Mouse (Mus musculus) thymus, postnatal 10 days (tissue): Measurements from ENCODE around the gene Pafah1b1.

Experiments
- DNase-seq, 2 experiments: peaks; one replicate each; pipeline ENCODE4 v3.0.0; 2021; ENCODE audit warnings: low spot score in 2 of 2

Gene Pafah1b1

GRCm38 (mm10) chr11:74720668-74721067 lies 3.8 kb downstream of the Pafah1b1 start:
- DNase-seq = no peak

- no peak for DNase-seq
Measured at GRCm38 (mm10) chr11:74715971-74716525, 8.4 kb downstream of the Pafah1b1 start.

DNA sequence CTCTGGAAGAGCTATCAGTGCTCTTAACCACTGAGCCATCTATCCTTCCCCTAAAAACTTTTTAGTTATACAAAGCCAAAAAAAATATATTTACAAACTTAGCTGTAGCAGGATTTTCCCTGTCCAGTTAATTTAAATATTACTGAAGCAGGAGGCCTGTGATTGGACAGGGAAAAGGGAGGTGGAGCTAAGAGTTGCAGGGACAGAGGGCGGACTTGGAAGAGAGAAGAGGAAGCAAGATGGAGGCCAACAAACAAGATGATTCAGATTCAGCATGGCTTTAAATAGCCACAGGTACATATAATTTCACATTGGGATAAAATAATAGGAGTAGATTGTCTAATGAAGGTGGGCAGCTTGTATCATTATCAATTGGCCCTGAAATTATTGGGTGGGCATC lies 13.8 kb downstream of the Pafah1b1 start:
- no peak for DNase-seq

GRCm38 (mm10) chr11:74708781-74709180 lies 15.7 kb downstream of the Pafah1b1 start:
- DNase-seq = no peak

DNA sequence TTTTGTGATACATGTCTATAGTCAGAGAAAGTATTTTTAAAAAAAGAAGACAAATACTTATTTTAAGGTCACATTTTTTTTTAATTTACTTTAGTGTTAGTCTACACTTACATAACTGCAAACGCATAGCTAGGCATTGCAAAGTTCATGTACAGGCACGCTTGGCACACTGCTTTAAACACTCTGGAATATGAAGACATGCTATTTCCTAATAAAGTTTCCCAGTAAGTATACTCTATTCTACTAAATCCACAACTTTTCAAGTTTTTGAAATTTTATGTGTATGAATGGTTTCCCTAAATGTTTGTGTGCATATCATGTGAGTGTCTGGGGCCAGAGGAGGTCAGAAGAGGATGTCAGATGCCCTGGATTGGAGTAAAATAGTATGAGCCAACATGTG lies 20.4 kb downstream of the Pafah1b1 start:
- no peak for DNase-seq

- no peak for DNase-seq
Measured at GRCm38 (mm10) chr11:74699505-74699904, 25.0 kb downstream of the Pafah1b1 start.

- DNase-seq = no peak
Measured at GRCm38 (mm10) chr11:74692151-74692550, 32.3 kb downstream of the Pafah1b1 start.

DNA sequence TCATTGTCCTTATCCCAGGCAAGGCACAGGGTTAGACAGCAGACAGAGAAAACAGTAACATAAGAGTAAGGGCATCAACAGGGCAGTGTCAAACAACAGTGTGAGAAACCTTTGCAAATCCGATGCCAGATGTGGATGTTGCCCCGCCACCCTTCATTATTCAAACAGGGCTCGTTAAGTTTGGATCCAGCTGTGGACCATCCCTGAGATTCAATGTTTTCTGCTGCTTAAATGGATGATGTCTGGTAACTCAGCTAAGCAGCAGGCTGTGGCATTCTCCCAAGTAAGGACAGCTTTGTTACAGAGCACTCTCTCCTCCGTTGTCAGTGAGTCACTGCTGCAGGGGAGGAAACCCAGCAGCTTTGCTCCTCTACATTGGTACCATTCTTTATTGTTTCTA lies 49.3 kb downstream of the Pafah1b1 start:
- DNase-seq = no peak

DNA sequence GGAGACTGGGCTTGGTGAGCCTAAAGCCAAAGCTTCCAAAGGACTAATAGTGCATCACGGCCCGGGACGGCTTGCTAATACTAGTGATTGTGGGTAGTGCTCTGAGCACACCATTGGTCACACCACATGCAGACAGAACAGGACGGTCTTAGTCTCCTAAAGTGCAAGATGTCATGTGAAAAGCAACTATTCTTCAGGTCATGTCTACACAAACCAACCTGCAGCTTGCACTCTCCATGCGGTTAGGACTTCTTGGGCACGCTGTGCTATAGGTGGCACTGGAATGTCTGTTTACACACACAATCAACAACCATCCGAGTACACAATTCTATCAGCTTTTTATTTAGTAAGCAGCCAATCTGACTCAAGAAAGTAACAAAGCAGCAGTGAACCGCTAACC lies 49.8 kb downstream of the Pafah1b1 start:
- DNase-seq = no peak

DNA sequence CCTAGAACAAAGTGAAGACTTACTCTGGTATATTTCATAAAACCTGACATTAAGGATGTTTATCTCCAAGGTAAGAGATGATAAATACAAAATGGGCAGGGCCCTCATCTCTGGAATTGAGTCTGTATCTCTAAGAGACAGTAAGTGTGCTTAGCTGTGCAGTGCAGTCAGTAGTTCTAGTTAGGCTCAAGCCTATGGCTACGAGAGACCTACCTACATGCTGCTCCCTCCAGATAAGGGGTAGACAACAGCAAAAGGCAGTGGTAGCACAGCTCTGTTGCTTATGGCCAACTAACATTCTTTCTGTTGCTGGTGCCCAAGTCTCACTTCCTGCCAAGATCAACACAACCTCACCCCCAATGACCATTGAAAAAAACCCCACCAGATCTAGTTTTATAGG lies 50.9 kb downstream of the Pafah1b1 start:
- no peak for DNase-seq

GRCm38 (mm10) chr11:74672901-74673513 lies 51.5 kb downstream of the Pafah1b1 start:
- DNase-seq = no peak

DNA sequence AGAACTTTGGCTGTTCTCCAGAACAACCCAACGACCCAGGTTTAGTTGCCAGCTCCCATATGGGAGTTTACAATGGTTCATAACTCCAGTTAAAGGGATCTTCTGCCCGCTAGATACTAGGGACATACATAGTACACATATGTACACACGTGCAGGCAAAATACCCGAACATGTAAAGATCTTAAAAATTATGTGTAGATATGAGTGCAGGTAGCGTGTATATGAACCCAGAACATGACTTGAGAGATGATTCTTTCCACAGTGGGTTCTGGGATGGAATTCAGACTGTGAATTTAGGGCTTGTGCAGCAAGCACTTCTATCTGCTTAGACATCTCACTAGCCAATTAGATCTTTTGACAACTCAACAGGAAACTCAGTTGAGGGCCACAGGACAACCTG lies 52.6 kb downstream of the Pafah1b1 start:
- no peak for DNase-seq

- DNase-seq = no peak
Measured at GRCm38 (mm10) chr11:74671013-74671412, 53.5 kb downstream of the Pafah1b1 start.

DNA sequence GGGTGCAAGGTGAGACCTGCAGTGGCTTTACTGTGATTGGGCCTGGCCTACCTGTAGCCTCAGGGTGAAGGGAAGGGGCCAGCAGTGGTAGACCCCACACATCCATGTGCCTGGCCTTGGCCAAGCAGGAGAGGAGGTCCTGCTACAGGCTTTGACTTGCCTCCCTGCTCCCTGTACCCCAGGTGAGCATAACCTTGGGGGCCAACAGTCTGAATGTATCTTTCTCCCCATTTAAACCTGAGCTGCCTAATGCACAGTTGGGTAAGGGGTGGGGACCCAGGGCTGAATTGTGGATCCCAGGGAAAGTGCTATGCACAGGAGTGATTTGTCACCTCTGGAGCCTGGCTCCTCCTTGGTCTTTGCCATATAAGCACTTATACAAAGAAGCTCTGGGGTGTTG lies 54.3 kb downstream of the Pafah1b1 start:
- no peak for DNase-seq

GRCm38 (mm10) chr11:74668971-74669370 lies 55.5 kb downstream of the Pafah1b1 start:
- no peak for DNase-seq

- DNase-seq = no peak
Measured at GRCm38 (mm10) chr11:74668466-74668865, 56.0 kb downstream of the Pafah1b1 start.

DNA sequence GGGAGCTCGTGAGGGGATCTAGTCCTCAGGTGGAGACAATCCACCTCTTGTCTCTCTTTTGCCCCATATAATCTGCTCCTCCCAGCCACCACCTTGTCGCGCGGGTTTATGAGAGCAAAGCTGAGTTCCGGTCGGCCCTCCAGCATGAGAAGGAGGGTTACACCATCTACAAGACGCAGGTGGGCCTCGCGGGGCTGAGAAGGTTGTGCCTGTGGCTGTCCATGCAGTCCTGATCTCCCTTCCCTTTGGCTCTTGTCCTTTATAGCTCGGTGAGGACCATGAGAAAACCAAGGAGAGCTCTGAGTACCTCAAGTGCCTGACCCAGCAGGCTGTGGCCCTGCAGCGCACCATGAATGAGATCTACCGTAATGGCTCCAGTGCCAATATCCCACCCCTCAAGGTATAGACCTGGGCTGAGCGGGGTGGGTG lies 56.9 kb downstream of the Pafah1b1 start:
- DNase-seq = no peak

GRCm38 (mm10) chr11:74666776-74667581 lies 57.5 kb downstream of the Pafah1b1 start:
- no peak for DNase-seq

- no peak for DNase-seq
Measured at GRCm38 (mm10) chr11:74666284-74666652, 58.2 kb downstream of the Pafah1b1 start.

DNA sequence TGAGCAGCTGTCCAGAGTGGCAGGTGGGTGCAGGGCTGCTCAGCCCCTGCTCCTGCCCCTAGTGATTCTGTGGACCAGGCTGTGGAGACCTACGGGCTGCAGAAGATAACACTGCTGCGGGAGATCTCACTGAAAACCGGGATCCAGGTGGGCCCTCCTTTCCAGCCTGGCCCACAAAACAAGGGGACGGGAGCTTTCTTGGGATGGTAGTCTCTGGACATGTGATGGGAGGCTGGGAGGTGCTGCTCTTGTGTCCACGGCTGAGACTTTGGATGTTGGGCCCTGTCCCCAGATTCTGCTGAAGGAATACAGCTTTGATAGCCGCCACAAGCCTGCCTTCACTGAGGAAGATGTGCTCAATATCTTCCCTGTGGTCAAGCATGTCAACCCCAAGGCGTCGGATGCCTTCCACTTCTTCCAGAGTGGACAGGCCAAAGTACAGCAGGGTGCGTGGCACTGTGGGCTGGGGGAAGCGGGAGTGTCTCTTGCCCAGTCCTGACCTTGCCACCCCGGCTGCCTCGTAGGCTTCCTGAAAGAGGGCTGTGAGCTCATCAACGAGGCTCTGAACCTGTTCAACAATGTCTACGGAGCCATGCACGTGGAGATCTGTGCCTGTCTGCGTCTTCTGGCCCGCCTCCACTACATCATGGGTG lies 58.7 kb downstream of the Pafah1b1 start:
- DNase-seq = no peak

GRCm38 (mm10) chr11:74664906-74665305 lies 59.6 kb downstream of the Pafah1b1 start:
- no peak for DNase-seq

GRCm38 (mm10) chr11:74664279-74664678 lies 60.2 kb downstream of the Pafah1b1 start:
- DNase-seq = no peak

GRCm38 (mm10) chr11:74662221-74662620 lies 62.2 kb downstream of the Pafah1b1 start:
- no peak for DNase-seq
